13 mouse cellular contexts compared by ENCODE assay signal in the genomic region with DNA sequence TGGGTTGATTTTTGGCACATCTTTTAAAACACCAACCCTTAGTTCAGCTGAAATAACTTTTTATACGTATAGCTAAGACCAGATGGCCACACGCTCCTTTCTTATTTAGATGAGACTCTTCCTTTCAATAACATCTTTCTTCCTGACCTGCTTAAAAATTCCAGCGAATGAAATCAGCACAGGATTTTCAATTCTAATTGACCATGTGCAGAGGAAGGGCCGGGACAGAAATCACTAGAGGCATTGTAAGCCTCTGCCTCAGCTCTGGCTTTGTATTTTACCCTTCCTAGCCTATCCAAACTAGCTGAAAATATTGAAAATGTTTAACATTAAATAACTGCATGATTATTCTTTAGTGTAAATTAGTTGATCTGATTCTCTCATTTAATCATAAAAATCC.
DNase-seq lines count a peak whose midpoint lies in the region; ATAC-seq and TF ChIP-seq lines count a peak whose summit lies in the region.
"Had no signal": no experiment of that assay in that cellular context is flagged by ENCODE, and none has a peak within 500 bp of the region (broad histone marks: within the 10 kb centered on the region; RNA-seq: fewer than 3 reads in every experiment).

No protein-coding gene starts in this region.

- H3K4me1 ChIP-seq in embryonic facial prominence, embryonic 15.5 days: peaks cover 11% of the 10 kb centered on the region; the same call in 1 of the 2 replicates
- peaks cover 16% of the 10 kb centered on the region for H3K4me1 ChIP-seq in hindbrain, embryonic 16.5 days (ENCODE audit: control insufficient read depth, insufficient read depth, low read depth, low read length)
- peaks cover 51% of the 10 kb centered on the region for H3K4me1 ChIP-seq in neural tube, embryonic 13.5 days (replicated peaks)
- H3K4me1 ChIP-seq: stomach, embryonic 15.5 days had no signal

- no peak overlapping the region for H3K9ac ChIP-seq in embryonic facial prominence, embryonic 15.5 days
- H3K9ac ChIP-seq in hindbrain, embryonic 16.5 days (ENCODE audit: low read depth, low read length): no peak overlapping the region; the same call in 1 of the 2 replicates
- H3K9ac ChIP-seq in neural tube, embryonic 13.5 days: peak overlapping the region; percentile 57
- H3K9ac ChIP-seq: stomach, embryonic 15.5 days had no signal

- DNase-seq in left cerebral cortex, adult 2 months (ENCODE audit: extremely low spot score in 1 of 2, low spot score in 2 of 2): no peak
- DNase-seq in left cerebral cortex, postnatal 36 days (ENCODE audit: low spot score in 2 of 2): no peak
- DNase-seq in heart, postnatal 14 days: no peak
- DNase-seq in spleen, adult 18-20 months: no peak
- no peak for DNase-seq in gastrocnemius, postnatal 25 days
- DNase-seq: heart, postnatal 4 days; kidney, postnatal 14 days; retina, postnatal 1 day had no signal

- no peaks in the 10 kb centered on the region for H3K9me3 ChIP-seq in embryonic facial prominence, embryonic 15.5 days (replicated peaks)
- no peaks in the 10 kb centered on the region for H3K9me3 ChIP-seq in hindbrain, embryonic 16.5 days (ENCODE audit: control insufficient read depth, low read length)
- H3K9me3 ChIP-seq in neural tube, embryonic 13.5 days: no peaks in the 10 kb centered on the region
- H3K9me3 ChIP-seq: stomach, embryonic 15.5 days had no signal

- peak overlapping the region; percentile 60 for H3K4me3 ChIP-seq in left cerebral cortex, adult 2 months
- no peak overlapping the region for H3K4me3 ChIP-seq in embryonic facial prominence, embryonic 15.5 days (replicated peaks)
- H3K4me3 ChIP-seq in hindbrain, embryonic 16.5 days (ENCODE audit: low read length): peak overlapping the region; percentile 51; the same call in 1 of the 2 replicates
- H3K4me3 ChIP-seq in neural tube, embryonic 13.5 days: peak overlapping the region; percentile 86
- H3K4me3 ChIP-seq: stomach, embryonic 15.5 days had no signal

- no peaks in the 10 kb centered on the region for H3K27me3 ChIP-seq in embryonic facial prominence, embryonic 15.5 days
- no peaks in the 10 kb centered on the region for H3K27me3 ChIP-seq in hindbrain, embryonic 16.5 days (replicated peaks; ENCODE audit: control insufficient read depth, insufficient read depth, low read length)
- no peaks in the 10 kb centered on the region for H3K27me3 ChIP-seq in neural tube, embryonic 13.5 days
- H3K27me3 ChIP-seq: stomach, embryonic 15.5 days had no signal

- WGBS in embryonic facial prominence, embryonic 15.5 days: 29% methylated on average over 4 of the region's 4 CpGs
- WGBS in hindbrain, embryonic 16.5 days: 11% methylated on average over 4 of the region's 4 CpGs
- 4% methylated on average over 4 of the region's 4 CpGs for WGBS in neural tube, embryonic 13.5 days

- H3K27ac ChIP-seq in left cerebral cortex, adult 2 months: peak overlapping the region; percentile 92
- no peak overlapping the region for H3K27ac ChIP-seq in embryonic facial prominence, embryonic 15.5 days (replicated peaks)
- no peak overlapping the region; the same call in 1 of the 2 replicates for H3K27ac ChIP-seq in hindbrain, embryonic 16.5 days (ENCODE audit: low read depth, low read length)
- peak overlapping the region; percentile 56 for H3K27ac ChIP-seq in neural tube, embryonic 13.5 days (replicated peaks)
- H3K27ac ChIP-seq: stomach, embryonic 15.5 days had no signal

- H3K4me2 ChIP-seq in embryonic facial prominence, embryonic 15.5 days (replicated peaks): peak overlapping the region; percentile 29; the same call in 1 of the 2 replicates
- peak overlapping the region; percentile 71 for H3K4me2 ChIP-seq in hindbrain, embryonic 16.5 days (ENCODE audit: low read length)
- H3K4me2 ChIP-seq in neural tube, embryonic 13.5 days: peak overlapping the region; percentile 70

- intact Hi-C loops in left cerebral cortex, adult 2 months (cut with DNase I): no loop called here
- intact Hi-C loops in left cerebral cortex, postnatal 36 days (cut with DNase I): loop anchor here (5.0 kb wide), 1 partner anchor 64 kb away; no protein-coding TSS in a partner anchor
- intact Hi-C loops in heart, postnatal 14 days (cut with DNase I): loop anchor here (2.0 kb wide), 1 partner anchor 17 kb away; no protein-coding TSS in a partner anchor

- TF ChIP-seq CTCF in left cerebral cortex, adult 2 months (IDR thresholded peaks at IDR 0.05): no peak

- ATAC-seq in embryonic facial prominence, embryonic 15.5 days (ENCODE audit: insufficient number of reproducible peaks, low FRiP score, low TSS enrichment, low read depth): no peak
- ATAC-seq in hindbrain, embryonic 16.5 days: no peak
- ATAC-seq in neural tube, embryonic 13.5 days (ENCODE audit: low read depth): no peak
- ATAC-seq: CD4-positive, CD25-positive, alpha-beta regulatory T cell, adult 4 months had no signal

- H3K36me3 ChIP-seq in embryonic facial prominence, embryonic 15.5 days: no peaks in the 10 kb centered on the region
- no peaks in the 10 kb centered on the region for H3K36me3 ChIP-seq in hindbrain, embryonic 16.5 days (ENCODE audit: control insufficient read depth, insufficient read depth, low read length)
- H3K36me3 ChIP-seq in neural tube, embryonic 13.5 days: no peaks in the 10 kb centered on the region
- H3K36me3 ChIP-seq: stomach, embryonic 15.5 days had no signal

Comparison
In these comparisons a context has a peak if more than half of its experiments do, and no peak if none do; other contexts are left out.
1. H3K27ac ChIP-seq: peak in left cerebral cortex, adult 2 months (single experiment) and neural tube, embryonic 13.5 days (single experiment); none in embryonic facial prominence, embryonic 15.5 days (single experiment) and hindbrain, embryonic 16.5 days (single experiment).
2. Peak in every context shown above with its lines, with median percentiles within 50 percentile points of each other: H3K4me2 ChIP-seq.